Mouse (Mus musculus): ENCODE data around the gene Rsu1. TPM values are rescaled to one million over a fixed set of nuclear protein-coding genes. Genes with fewer than 3 reads are reported as not detected.

Rsu1 gene
- polyA plus RNA-seq (2015; fragmentation: Nextera tagmentation; extraction: Ambion mirVana), result 120 and 137 TPM in 2 replicates

DNA sequence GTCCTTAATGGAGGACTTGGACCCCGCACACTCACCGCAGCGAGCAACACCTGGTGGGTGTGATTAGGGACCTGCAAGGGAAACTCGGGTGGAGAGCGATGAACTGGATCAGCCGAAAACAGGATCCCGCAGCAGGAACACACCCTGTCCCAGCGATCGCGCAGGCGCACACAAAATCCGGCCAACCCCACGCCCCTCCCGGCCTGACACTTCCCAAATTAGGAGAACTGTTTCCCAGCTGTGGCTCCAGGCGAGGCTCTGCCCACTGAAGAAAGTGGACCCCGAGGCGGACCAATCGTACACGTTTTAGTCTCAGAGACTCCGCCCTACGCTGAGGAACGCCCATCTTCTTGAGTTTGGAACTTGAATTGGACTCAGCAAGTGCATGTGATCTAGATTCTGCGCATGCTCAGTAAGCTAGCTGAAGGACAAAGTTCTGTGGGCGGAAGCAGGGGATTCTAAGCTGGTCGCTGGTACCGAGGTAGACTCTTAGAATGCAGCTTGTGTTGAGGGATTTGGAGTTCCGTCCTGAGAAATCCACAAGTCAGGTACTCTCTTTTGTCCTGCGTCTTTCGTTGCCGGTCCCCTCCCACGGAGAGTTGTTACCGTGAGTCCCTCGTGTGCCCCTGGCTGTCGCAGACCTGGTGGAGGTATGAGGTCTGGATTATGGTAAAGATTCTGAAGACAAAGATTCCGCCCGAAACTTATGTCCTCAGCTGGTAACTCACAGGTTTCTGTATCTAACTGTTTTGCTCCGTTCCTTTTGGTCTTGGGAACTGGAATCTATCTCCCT is at the start of gene Rsu1:
Gene Rsu1 (minus strand): TSS at position 251 of the 793 bp plus-strand sequence.
- Histone ChIP-seq H3K36me3 (peaks cover 4% of the 10 kb centered on the region), H3K4me3 (peak within 1 kb of the TSS; percentile 54), H3K9me3 (no peaks in the 10 kb centered on the region), H3K9ac (peak within 1 kb of the TSS; percentile 70), H3K4me1 (peaks cover 12% of the 10 kb centered on the region), H3K27ac (peak within 1 kb of the TSS; percentile 77), H3K27me3 (no peaks in the 10 kb centered on the region), H3K4me2 (peak within 1 kb of the TSS; percentile 77)
- WGBS, result under 1% methylated on average over 37 of the region's 37 CpGs
- peak; percentile 99 for ATAC-seq (ENCODE audit: insufficient number of reproducible peaks, low FRiP score, low TSS enrichment, low read depth)

DNA sequence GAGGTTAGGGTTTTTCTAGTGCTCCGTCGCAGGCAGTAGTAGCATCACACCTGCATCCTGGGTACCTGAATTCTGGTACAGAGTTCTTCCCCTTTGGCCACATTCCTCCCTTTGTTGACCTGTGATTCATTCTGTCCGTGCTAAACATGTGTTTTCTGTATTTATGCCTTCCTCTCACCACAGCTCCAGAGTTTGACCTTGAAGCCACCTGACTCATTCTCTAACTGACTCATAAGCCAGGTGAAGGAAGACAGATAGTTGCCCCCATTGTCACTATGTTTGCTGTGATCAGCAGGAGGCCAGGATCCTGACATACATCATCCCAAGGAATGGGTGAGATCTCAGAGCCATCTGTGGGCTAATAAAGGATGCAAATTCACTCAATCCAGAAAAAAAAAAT is 32.2 kb upstream of the Rsu1 start:
- Histone ChIP-seq H3K36me3 (no peaks in the 10 kb centered on the region), H3K4me1 (no peaks in the 10 kb centered on the region), H3K9me3 (no peaks in the 10 kb centered on the region), H3K9ac (no peak overlapping the region), H3K4me3 (no peak overlapping the region), H3K27ac (no peak overlapping the region), H3K4me2 (no peak overlapping the region), H3K27me3 (no peaks in the 10 kb centered on the region)
- ATAC-seq (ENCODE audit: insufficient number of reproducible peaks, low FRiP score, low TSS enrichment, low read depth), result no peak
- 82% methylated on average over 3 of the region's 3 CpGs for WGBS

DNA sequence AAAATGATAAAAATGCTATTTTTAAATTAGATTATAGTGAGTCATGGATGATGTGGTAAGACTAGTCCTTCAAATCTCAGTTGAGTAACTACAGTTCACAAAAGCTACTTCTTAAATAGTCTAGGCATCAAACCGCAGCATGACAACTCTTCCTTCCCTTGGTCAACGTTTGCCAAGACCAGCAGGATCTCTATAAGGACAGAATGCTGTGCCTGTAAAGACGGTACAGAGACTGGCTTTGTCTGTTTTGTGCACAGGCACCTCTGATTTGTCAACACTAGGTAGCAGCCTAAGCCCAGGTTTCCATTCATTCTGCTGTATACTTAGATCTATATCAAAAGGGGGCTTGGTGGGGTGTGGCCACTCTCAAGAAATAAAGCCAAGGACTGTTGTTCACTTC is 27.8 kb upstream of the Rsu1 start:
- Histone ChIP-seq H3K4me1 (no peaks in the 10 kb centered on the region), H3K36me3 (no peaks in the 10 kb centered on the region), H3K4me2 (no peak overlapping the region), H3K27me3 (no peaks in the 10 kb centered on the region), H3K9me3 (no peaks in the 10 kb centered on the region), H3K27ac (no peak overlapping the region), H3K4me3 (no peak overlapping the region), H3K9ac (no peak overlapping the region)
- 41% methylated on average over 3 of the region's 3 CpGs for WGBS
- no peak for ATAC-seq (ENCODE audit: insufficient number of reproducible peaks, low FRiP score, low TSS enrichment, low read depth)

DNA sequence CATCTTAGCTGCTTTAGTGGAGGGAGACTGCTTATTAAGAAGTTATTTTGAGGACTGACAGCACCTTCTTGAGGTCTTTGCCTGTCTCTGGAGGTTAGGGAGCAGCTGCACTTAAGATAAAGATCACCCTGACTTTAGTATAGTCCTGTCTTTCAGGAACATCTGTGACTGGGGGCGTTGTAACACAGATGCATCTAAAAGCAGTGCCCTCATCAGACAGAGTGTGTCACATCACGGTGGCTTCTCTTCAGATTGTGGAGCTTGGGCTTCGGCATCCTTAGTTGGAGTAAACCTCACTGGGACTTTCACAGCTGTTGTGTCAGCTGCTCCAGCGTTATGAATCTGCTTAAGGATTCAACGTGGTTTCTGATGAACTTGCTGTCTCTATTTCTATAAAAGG is 26.5 kb upstream of the Rsu1 start:
- H3K27ac ChIP-seq, result no peak overlapping the region
- WGBS, result 56% methylated on average over 5 of the region's 5 CpGs

DNA sequence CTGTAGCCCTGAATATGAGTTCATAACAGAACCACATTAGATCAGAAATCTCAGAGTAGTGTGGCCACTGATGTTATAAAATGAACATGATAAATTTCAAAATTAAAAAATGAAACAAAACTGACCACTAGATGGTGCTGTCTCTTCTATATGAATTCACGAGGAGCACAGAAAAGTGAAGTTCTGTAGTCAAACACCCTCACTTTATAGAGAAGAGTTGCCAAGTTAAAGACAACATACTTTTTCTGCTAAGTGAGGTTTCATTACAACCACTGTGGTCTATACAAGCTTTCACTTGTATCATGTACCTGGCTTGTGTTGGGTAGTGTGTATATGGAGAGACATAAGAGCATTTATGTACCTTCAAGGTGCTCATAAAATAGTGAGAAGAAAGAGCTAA is 19.4 kb upstream of the Rsu1 start:
- Histone ChIP-seq H3K9me3 (no peaks in the 10 kb centered on the region), H3K27me3 (no peaks in the 10 kb centered on the region), H3K9ac (no peak overlapping the region), H3K27ac (no peak overlapping the region), H3K4me2 (no peak overlapping the region), H3K4me3 (no peak overlapping the region), H3K36me3 (no peaks in the 10 kb centered on the region), H3K4me1 (no peaks in the 10 kb centered on the region)
- ATAC-seq (ENCODE audit: insufficient number of reproducible peaks, low FRiP score, low TSS enrichment, low read depth), result no peak
- WGBS, result 2% methylated on average over 1 of the region's 1 CpGs

More for the DNA sequence above, 26.5 kb upstream of the Rsu1 start:
- Histone ChIP-seq H3K9ac (no peak overlapping the region), H3K4me3 (no peak overlapping the region), H3K4me2 (no peak overlapping the region), H3K9me3 (no peaks in the 10 kb centered on the region), H3K27me3 (no peaks in the 10 kb centered on the region), H3K4me1 (no peaks in the 10 kb centered on the region), H3K36me3 (no peaks in the 10 kb centered on the region)
- ATAC-seq (ENCODE audit: insufficient number of reproducible peaks, low FRiP score, low TSS enrichment, low read depth), result no peak

DNA sequence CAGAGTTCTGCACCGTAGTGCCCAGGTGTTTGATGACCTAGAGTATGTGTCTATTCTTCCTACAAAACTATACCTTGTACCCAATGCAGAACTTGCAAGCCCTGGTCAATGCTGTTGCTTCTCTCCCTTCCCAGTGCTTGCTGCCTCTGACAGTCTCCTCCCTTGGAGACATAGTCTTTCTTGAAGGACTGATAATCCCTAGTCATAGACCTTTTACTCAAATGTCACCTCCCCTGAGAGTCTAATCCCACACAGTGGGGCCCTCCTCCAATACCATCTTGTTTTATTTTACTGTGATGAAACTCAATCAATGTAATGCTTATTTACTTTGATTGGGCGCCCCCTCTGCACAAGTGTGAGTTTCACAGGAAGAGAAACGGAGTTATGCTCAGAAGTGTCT is 18.9 kb upstream of the Rsu1 start:
- H3K36me3 ChIP-seq, result no peaks in the 10 kb centered on the region
- H3K9me3 ChIP-seq, result no peaks in the 10 kb centered on the region
- no peak for ATAC-seq (ENCODE audit: insufficient number of reproducible peaks, low FRiP score, low TSS enrichment, low read depth)
- H3K27ac ChIP-seq, result no peak overlapping the region
- 74% methylated on average over 3 of the region's 3 CpGs for WGBS
- H3K9ac ChIP-seq, result no peak overlapping the region
- no peak overlapping the region for H3K4me3 ChIP-seq
- H3K4me2 ChIP-seq, result no peak overlapping the region
- no peaks in the 10 kb centered on the region for H3K27me3 ChIP-seq
- no peaks in the 10 kb centered on the region for H3K4me1 ChIP-seq

DNA sequence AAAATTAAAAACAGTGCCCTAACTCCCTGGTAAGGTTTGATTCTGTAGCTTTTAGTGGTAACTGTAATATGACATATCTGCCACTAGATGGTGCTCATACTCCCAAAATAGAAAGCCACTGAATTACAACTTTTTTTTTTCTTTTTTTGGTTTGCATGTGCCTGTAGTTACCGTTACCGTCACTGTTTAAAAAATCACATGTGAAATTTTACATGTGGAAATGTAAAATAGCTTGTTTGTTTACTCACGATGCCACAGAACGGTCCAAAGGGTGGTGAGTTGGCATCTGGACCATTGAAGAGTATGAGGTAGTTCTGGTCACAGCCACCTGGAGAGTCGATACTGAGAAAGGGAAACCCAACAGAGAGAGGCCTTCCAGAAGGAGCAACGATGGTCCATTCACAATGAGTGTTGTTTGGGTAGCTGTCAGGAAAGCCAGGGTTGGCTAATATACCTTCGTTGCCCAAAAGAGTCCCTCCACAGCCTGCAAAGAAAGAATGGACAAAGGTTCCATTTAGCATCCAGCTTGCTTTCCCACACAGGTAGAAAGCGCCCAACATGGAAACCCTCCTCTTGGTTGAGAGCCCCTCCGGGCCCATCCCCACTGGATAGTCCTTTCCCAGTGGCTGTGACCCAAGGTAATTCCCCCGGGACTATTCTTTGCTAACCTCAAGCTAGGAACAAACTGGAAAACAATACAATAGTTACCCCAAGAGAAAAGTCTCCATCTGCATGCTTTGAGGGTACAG is 7.1 kb upstream of the Rsu1 start:
- Histone ChIP-seq H3K36me3 (no peaks in the 10 kb centered on the region), H3K9ac (no peak overlapping the region), H3K4me1 (no peaks in the 10 kb centered on the region; the same call in 1 of the 2 replicates), H3K27me3 (no peaks in the 10 kb centered on the region), H3K4me3 (no peak overlapping the region), H3K9me3 (no peaks in the 10 kb centered on the region), H3K27ac (no peak overlapping the region), H3K4me2 (no peak overlapping the region)
- no peak for ATAC-seq (ENCODE audit: insufficient number of reproducible peaks, low FRiP score, low TSS enrichment, low read depth)
- WGBS, result 50% methylated on average over 10 of the region's 10 CpGs

DNA sequence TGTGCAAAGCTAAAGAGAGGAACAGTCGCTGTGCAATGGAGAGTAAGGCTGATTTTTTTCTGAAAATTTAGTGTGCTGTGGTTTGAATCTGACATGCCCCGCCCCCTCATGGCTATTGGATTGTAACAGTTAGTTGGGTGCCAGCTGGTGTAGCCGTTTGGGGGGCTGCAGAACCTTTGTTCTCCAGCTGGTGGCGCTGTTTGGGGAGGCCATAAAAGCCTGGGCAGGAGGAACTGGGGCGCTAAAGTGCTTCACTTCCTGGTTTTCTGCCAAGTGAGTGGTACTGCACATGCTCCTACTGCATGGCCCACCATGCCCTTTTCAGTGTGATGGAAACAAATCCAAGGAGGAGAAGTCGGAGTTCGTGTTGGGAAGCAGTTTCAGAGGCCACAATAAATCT is 4.7 kb upstream of the Rsu1 start:
- WGBS, result 52% methylated on average over 7 of the region's 7 CpGs
- ATAC-seq (ENCODE audit: insufficient number of reproducible peaks, low FRiP score, low TSS enrichment, low read depth), result no peak
- H3K9ac ChIP-seq, result no peak overlapping the region
- no peaks in the 10 kb centered on the region for H3K9me3 ChIP-seq
- no peak overlapping the region for H3K4me2 ChIP-seq
- no peaks in the 10 kb centered on the region for H3K36me3 ChIP-seq
- no peak overlapping the region for H3K4me3 ChIP-seq
- no peaks in the 10 kb centered on the region for H3K27me3 ChIP-seq
- no peak overlapping the region for H3K27ac ChIP-seq
- peaks cover 1% of the 10 kb centered on the region for H3K4me1 ChIP-seq

DNA sequence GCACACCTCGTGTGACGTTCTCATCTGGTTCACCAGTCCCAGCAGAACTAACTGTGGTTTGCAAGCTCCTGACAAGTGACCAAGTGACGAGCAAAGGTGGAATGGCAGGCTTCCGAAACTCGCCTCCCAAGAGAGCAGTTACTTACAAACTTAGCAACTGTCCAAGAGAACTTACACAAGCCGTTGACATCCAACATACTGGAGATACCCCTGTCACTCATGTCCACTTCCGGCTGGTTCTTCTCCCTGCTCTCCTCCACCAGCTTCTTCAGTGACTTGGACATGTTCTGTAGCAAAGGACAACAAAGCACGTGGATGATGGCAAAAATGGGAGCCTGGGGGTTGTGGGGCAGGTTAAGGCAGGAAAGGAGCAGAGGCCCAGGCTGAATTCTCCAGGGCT is 479 bp downstream of the Rsu1 start:
- Histone ChIP-seq H3K4me2 (peak overlapping the region; percentile 77), H3K27me3 (no peaks in the 10 kb centered on the region), H3K9ac (peak overlapping the region; percentile 70), H3K9me3 (no peaks in the 10 kb centered on the region), H3K36me3 (peaks cover 4% of the 10 kb centered on the region), H3K4me3 (peak overlapping the region; percentile 54), H3K27ac (peak overlapping the region; percentile 77), H3K4me1 (peaks cover 12% of the 10 kb centered on the region)
- ATAC-seq (ENCODE audit: insufficient number of reproducible peaks, low FRiP score, low TSS enrichment, low read depth), result no peak
- WGBS, result 35% methylated on average over 8 of the region's 8 CpGs

DNA sequence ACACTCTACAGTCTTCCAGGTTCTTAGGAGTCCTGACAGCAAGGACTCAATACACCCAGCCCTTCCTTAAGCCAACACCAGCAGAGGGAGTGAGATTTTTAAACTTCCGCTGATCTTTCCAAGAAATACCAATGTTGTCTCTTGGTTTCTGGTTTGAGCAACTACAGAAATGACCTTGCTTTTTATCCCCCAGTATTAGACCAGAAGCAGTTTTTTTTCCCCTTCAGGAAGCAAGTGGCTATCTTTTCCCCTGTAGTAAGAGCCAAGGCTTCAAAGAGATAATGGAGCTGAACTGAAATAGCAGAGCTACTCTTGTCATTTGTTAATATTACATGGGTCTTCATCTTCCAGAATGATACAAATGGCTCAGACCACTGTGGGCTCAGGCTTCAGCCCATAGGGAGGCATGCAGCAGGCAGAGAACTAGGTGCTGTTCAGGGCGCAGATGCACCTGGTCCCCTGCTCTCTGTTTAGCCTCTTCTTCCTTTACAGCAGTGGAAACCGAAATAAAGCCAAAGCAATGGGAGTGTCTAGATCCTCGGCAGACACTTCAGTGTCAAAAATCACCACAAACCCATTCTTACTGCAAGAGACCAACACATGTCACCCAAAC is 2.4 kb downstream of the Rsu1 start:
- Histone ChIP-seq H3K27me3 (no peaks in the 10 kb centered on the region), H3K9ac (no peak overlapping the region), H3K4me2 (no peak overlapping the region), H3K36me3 (peaks cover 6% of the 10 kb centered on the region), H3K9me3 (no peaks in the 10 kb centered on the region), H3K4me3 (no peak overlapping the region), H3K27ac (no peak overlapping the region), H3K4me1 (peaks cover 12% of the 10 kb centered on the region)
- ATAC-seq (ENCODE audit: insufficient number of reproducible peaks, low FRiP score, low TSS enrichment, low read depth), result no peak
- 96% methylated on average over 4 of the region's 4 CpGs for WGBS

DNA sequence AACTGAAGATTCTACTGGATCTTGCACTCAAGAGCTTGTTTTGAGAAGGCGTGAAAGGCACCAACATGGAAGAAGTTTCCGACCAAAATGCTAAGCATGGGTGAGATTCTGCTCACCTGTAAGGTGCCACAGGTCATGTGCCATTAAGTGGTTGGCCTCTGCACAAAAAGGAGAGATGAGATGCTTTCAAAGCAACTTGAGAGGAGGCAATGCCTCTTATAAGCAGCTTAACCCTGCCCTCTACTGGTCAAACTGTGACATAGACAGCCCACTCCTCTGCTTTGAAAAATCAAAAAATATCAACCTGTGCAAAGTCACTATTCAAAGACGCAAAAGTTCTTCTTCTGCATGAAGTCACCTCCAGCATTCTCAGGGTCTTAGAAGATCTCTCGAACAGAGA is 6.3 kb downstream of the Rsu1 start:
- no peak overlapping the region for H3K4me2 ChIP-seq
- no peaks in the 10 kb centered on the region for H3K9me3 ChIP-seq
- WGBS, result 45% methylated on average over 4 of the region's 4 CpGs
- H3K9ac ChIP-seq, result no peak overlapping the region
- no peak for ATAC-seq (ENCODE audit: insufficient number of reproducible peaks, low FRiP score, low TSS enrichment, low read depth)
- no peak overlapping the region for H3K27ac ChIP-seq
- no peaks in the 10 kb centered on the region for H3K27me3 ChIP-seq
- 0 out of 2 replicates have a peak, but pooled peaks cover 2% of the 10 kb centered on the region for H3K4me1 ChIP-seq
- H3K4me3 ChIP-seq, result no peak overlapping the region
- H3K36me3 ChIP-seq, result peaks cover 6% of the 10 kb centered on the region

DNA sequence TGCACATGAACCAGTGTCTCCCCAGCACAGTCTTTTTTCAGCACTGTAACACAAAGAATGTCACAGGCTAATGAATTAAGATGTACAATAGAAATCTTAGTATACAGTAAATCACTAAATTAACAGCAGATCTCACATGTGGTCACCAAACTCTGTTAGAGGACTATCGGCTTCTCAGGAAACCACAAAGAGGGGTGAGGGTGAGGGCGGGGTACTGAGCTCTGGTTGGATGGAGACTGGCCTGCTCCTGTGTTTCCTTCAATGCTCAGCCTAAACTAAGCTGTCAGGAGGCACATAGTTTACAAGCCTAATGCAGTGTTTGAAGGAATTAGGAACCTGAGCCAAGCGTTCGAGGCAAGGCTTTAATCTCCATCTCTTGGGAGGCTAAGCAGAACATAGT is 8.1 kb downstream of the Rsu1 start:
- H3K27ac ChIP-seq, result no peak overlapping the region
- no peak overlapping the region for H3K4me3 ChIP-seq
- no peaks in the 10 kb centered on the region for H3K27me3 ChIP-seq
- H3K9ac ChIP-seq, result no peak overlapping the region
- no peak for ATAC-seq (ENCODE audit: insufficient number of reproducible peaks, low FRiP score, low TSS enrichment, low read depth)
- 0 out of 2 replicates have a peak, but pooled peaks cover 2% of the 10 kb centered on the region for H3K4me1 ChIP-seq
- 50% methylated on average over 4 of the region's 4 CpGs for WGBS
- no peak overlapping the region for H3K4me2 ChIP-seq
- no peaks in the 10 kb centered on the region for H3K9me3 ChIP-seq
- H3K36me3 ChIP-seq, result peaks cover 6% of the 10 kb centered on the region; the same call in 1 of the 2 replicates
